Mouse (Mus musculus) ES-E14 (cell line): ENCODE results near the gene Gm10197. TPM values are rescaled to one million over a fixed set of nuclear protein-coding genes. Genes with fewer than 3 reads are reported as not detected.
A peak's percentile ranks its signal among the peaks of the same experiment; 100 is the strongest.

Experiments used
- DNase-seq: peaks from one replicate; pipeline ENCODE4 v3.0.0-alpha.2; 2013; ENCODE audit warnings: low read depth, low spot score
- H3K27ac ChIP-seq: 2 replicates; pipeline ENCODE4 v1.5.1; 2012; ENCODE audit warnings: low read depth, mild to moderate bottlenecking, low read length, moderate library complexity, mixed read lengths; ENCODE audit not compliant: poor library complexity, insufficient read depth, severe bottlenecking
- H3K36me3 ChIP-seq: 2 replicates; pipeline ENCODE4 v1.6.1; 2012; ENCODE audit warnings: mild to moderate bottlenecking, low read length, moderate library complexity, mixed read lengths; ENCODE audit not compliant: control insufficient read depth, poor library complexity, insufficient read depth, severe bottlenecking
- H3K4me1 ChIP-seq, 2 experiments: fragments of 150-350 bp in 1 of 2; sonication (generic) in 1 of 2; 2 replicates each; pipeline ENCODE4 v1.6.1; 2012; ENCODE audit warnings: low read length in 2 of 2, mild to moderate bottlenecking in 1 of 2, mixed read lengths in 1 of 2; ENCODE audit not compliant: control insufficient read depth in 2 of 2, insufficient read depth in 2 of 2, poor library complexity in 1 of 2
- H3K4me3 ChIP-seq, 2 experiments: fragments of 150-350 bp in 1 of 2; sonication (generic) in 1 of 2; 2 replicates each; pipeline ENCODE4 v1.5.1; 2012; ENCODE audit warnings: low read length in 2 of 2, low read depth in 1 of 2, mild to moderate bottlenecking in 1 of 2, mixed read lengths in 1 of 2; ENCODE audit not compliant: insufficient read depth in 1 of 2, poor library complexity in 1 of 2, severe bottlenecking in 1 of 2
- H3K9ac ChIP-seq: 2 replicates; pipeline ENCODE4 v1.6.1; 2012; ENCODE audit warnings: low read depth, mild to moderate bottlenecking, low read length, mixed read lengths; ENCODE audit not compliant: poor library complexity, insufficient read depth, severe bottlenecking
- H3K9me3 ChIP-seq: fragments of 150-350 bp; sonication (generic); 2 replicates; pipeline ENCODE4 v1.6.1; 2012; ENCODE audit warnings: low read depth, mild to moderate bottlenecking, low read length; ENCODE audit not compliant: control insufficient read depth, insufficient read depth
- CHD2 ChIP-seq: IDR thresholded peaks from 2 replicates; pipeline ENCODE4 v1.6.1; 2014; ENCODE audit warnings: mild to moderate bottlenecking, low read depth, low read length, inconsistent platforms
- HCFC1 ChIP-seq: IDR thresholded peaks from 2 replicates; pipeline ENCODE4 v1.6.1; 2012; ENCODE audit warnings: low read length, inconsistent platforms, borderline replicate concordance; ENCODE audit not compliant: insufficient read depth
- MAFK ChIP-seq: IDR thresholded peaks from 2 replicates; pipeline ENCODE4 v1.6.1; 2014; ENCODE audit warnings: mild to moderate bottlenecking, low read depth, low read length, inconsistent platforms; ENCODE audit not compliant: insufficient read depth
- ZC3H11A ChIP-seq: IDR thresholded peaks from 2 replicates; pipeline ENCODE4 v1.6.1; 2012; ENCODE audit warnings: low read depth, mild to moderate bottlenecking, inconsistent platforms, low read length, borderline replicate concordance
- ZNF384 ChIP-seq: IDR thresholded peaks from 2 replicates; pipeline ENCODE4 v1.6.1; 2012; ENCODE audit warnings: low read depth, low read length, inconsistent platforms
- in situ Hi-C, 2 experiments: fragments of 600-800 bp; cut with MboI; formaldehyde crosslinking; loops; one replicate each; pipeline ENCODE4 v1.15.1; 2025; ENCODE audit warnings: low sequenced_read_pairs in 2 of 2, inconsistent platforms in 1 of 2; ENCODE audit not compliant: unreplicated experiment in 2 of 2
- total RNA-seq: library from RNA; depleted of rRNA; stranded (reverse); fragments of 300-350 nt; gene quantifications from 2 replicates; pipeline ENCODE4 v1.2.3, GENCODE M21; 2012

The Gm10197 gene
- total RNA-seq, 1 experiment, result not detected

GRCm38 (mm10) chr19:53370233-53370632, 1.3 kb downstream of the Gm10197 start:
- no peaks in the 10 kb centered on the region for H3K9me3 ChIP-seq
- peaks cover 6% of the 10 kb centered on the region for H3K36me3 ChIP-seq
- TF ChIP-seq ZNF384 (no peak), MAFK (no peak), HCFC1 (no peak), CHD2 (no peak), ZC3H11A (no peak)
- no peak overlapping the region for H3K4me3 ChIP-seq
- no peak for DNase-seq
- peak overlapping the region; percentile 4; the same call in 1 of the 2 replicates for H3K9ac ChIP-seq
- in situ Hi-C loops, result no loop called here
- H3K4me1 ChIP-seq, result peaks cover 0 to 11% of the 10 kb centered on the region in 2 experiments; a peak in 2 of 4 replicates
- no peak overlapping the region for H3K27ac ChIP-seq

- peaks cover 4% of the 10 kb centered on the region; the same call in 1 of the 2 replicates for H3K36me3 ChIP-seq
- H3K4me3 ChIP-seq, result peak overlapping the region in 1 of 2 experiments; percentile 29; a peak in 2 of 4 replicates
- H3K4me1 ChIP-seq, result peaks cover 0 to 11% of the 10 kb centered on the region in 2 experiments; a peak in 2 of 4 replicates
- peak; percentile 89 for DNase-seq
- H3K9me3 ChIP-seq, result no peaks in the 10 kb centered on the region
- in situ Hi-C loops, result loop anchor here in 1 of 2 experiments (10.0 kb wide), 1 partner anchor 125 kb away; no protein-coding TSS in a partner anchor
- H3K27ac ChIP-seq, result no peak overlapping the region
- H3K9ac ChIP-seq, result peak overlapping the region; percentile 55; the same call in 1 of the 2 replicates
- no peak for TF ChIP-seq CHD2
- TF ChIP-seq HCFC1, result no peak
- TF ChIP-seq ZNF384, result 0 out of 2 replicates have a peak, but pooled peaks have one; percentile 33
- TF ChIP-seq MAFK, result no peak
- peak; percentile 67; the same call in 1 of the 2 replicates for TF ChIP-seq ZC3H11A
These were observed 2.0 kb downstream of the Gm10197 start for GRCm38 (mm10) chr19:53369469-53370043.

GRCm38 (mm10) chr19:53366881-53367280, 4.7 kb downstream of the Gm10197 start:
- Histone ChIP-seq H3K9me3 (no peaks in the 10 kb centered on the region), H3K4me3 (no peak overlapping the region), H3K27ac (no peak overlapping the region), H3K36me3 (peaks cover 2% of the 10 kb centered on the region; the same call in 1 of the 2 replicates), H3K9ac (no peak overlapping the region), H3K4me1 (peaks cover 0 to 9% of the 10 kb centered on the region in 2 experiments; a peak in 2 of 4 replicates)
- TF ChIP-seq ZC3H11A (no peak), ZNF384 (no peak), HCFC1 (no peak), MAFK (no peak), CHD2 (no peak)
- DNase-seq, result no peak
- in situ Hi-C loops, result loop anchor here in 1 of 2 experiments (10.0 kb wide), 1 partner anchor 122 kb away; no protein-coding TSS in a partner anchor

- DNase-seq, result no peak
- Histone ChIP-seq H3K36me3 (no peaks in the 10 kb centered on the region), H3K4me1 (peaks cover 0 to 9% of the 10 kb centered on the region in 2 experiments; a peak in 2 of 4 replicates), H3K4me3 (no peak overlapping the region), H3K9me3 (no peaks in the 10 kb centered on the region), H3K9ac (no peak overlapping the region), H3K27ac (no peak overlapping the region)
- in situ Hi-C loops, result loop anchor here in 1 of 2 experiments (10.0 kb wide), 1 partner anchor 121 kb away; no protein-coding TSS in a partner anchor
- TF ChIP-seq MAFK, result no peak
- no peak for TF ChIP-seq CHD2
These were observed 5.3 kb downstream of the Gm10197 start for GRCm38 (mm10) chr19:53366057-53366775.
